Mouse (Mus musculus) testis, adult 2 months (tissue): ENCODE data around the gene Rbm5.

ENCODE experiments used
- CTCF ChIP-seq: fragments of 200-500 bp; IDR thresholded peaks from 2 replicates; pipeline ENCODE4 v1.5.1; 2012; ENCODE audit warnings: low read depth, mild to moderate bottlenecking, inconsistent platforms, low read length, moderate library complexity; ENCODE audit not compliant: control insufficient read depth, insufficient read depth, insufficient replicate concordance
- POLR2A ChIP-seq: fragments of 200-500 bp; IDR thresholded peaks from 2 replicates; pipeline ENCODE4 v1.6.1; 2012; ENCODE audit warnings: low read depth, mild to moderate bottlenecking, inconsistent platforms, low read length, moderate library complexity; ENCODE audit not compliant: control insufficient read depth

DNA sequence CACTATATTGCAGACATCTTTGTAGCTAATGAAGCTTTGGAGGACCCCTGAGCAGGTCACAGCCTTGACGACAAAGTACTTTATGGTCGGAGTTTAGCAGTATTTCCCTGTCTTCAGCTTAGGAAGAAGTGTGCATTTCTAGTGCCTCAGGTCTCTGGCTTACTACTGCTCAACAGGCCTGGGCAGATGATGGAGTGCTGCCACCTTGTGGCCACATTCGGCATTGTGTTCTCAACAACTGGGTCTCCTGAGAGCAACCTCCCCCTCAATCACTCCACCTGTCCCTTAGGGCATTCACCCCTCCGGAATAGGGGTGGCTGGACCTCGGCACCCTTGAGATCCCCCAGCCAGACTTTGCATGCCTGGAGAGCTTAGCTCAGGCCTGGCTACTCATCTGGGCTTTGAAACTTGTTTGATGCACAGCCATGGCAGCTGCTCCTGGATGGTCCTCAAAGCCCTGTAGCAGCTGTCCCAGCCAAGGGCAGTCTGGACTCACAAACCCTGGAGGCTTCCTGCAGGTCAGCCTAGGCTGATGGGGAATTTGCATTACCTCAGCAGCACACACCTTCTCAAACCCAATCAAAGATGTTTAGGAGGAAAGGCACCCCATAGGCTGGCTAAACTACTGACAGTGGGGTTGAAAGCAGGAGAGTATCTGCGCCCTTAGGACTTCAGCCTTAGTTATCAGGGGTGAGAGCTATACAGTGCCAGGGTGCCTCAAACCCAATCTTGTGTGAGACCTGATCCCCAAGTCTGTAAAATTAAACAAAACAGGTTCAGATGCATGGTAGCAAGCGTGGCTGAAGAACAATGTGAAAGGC, 32.6 kb downstream of the Rbm5 start:
- TF ChIP-seq POLR2A (peak; percentile 41; the same call in 1 of the 2 replicates), CTCF (peak; percentile 92)
